Mouse (Mus musculus) limb, embryonic 13.5 days (tissue): ENCODE measurements around the gene Spata13. TPM values are rescaled to one million over a fixed set of nuclear protein-coding genes. Genes with fewer than 3 reads are reported as not detected.

Experiments used
- ATAC-seq: fragments of 200-750 bp; cut with Nextera tagmentation; 2 replicates; pipeline ENCODE4 v1.8.0; 2017; ENCODE audit warnings: low read depth, moderate number of reproducible peaks, moderate TSS enrichment; ENCODE audit not compliant: low FRiP score
- H3K27ac ChIP-seq: fragments of 300-500 bp; sonication (generic); 2 replicates; pipeline ENCODE4 v1.5.1; 2015; ENCODE audit warnings: inconsistent platforms, mild to moderate bottlenecking, moderate library complexity
- H3K27me3 ChIP-seq: fragments of 300-500 bp; sonication (generic); 2 replicates; pipeline ENCODE4 v1.6.1; 2015; ENCODE audit warnings: mild to moderate bottlenecking, inconsistent platforms
- H3K36me3 ChIP-seq: fragments of 300-500 bp; sonication (generic); 2 replicates; pipeline ENCODE4 v1.6.1; 2015; ENCODE audit warnings: inconsistent platforms, mild to moderate bottlenecking, moderate library complexity
- H3K4me1 ChIP-seq: fragments of 300-500 bp; sonication (generic); 2 replicates; pipeline ENCODE4 v1.6.1; 2015; ENCODE audit warnings: inconsistent platforms
- H3K4me2 ChIP-seq: fragments of 300-500 bp; sonication (generic); replicated peaks from 2 replicates; pipeline ENCODE4 v1.6.1; 2015; ENCODE audit warnings: inconsistent platforms, mild to moderate bottlenecking, moderate library complexity
- H3K4me3 ChIP-seq: fragments of 300-500 bp; sonication (generic); 2 replicates; pipeline ENCODE4 v1.5.1; 2015; ENCODE audit warnings: moderate library complexity, mild to moderate bottlenecking, inconsistent platforms
- H3K9ac ChIP-seq: fragments of 300-500 bp; sonication (generic); 2 replicates; pipeline ENCODE4 v1.6.1; 2015; ENCODE audit warnings: mild to moderate bottlenecking, inconsistent platforms
- H3K9me3 ChIP-seq: fragments of 300-500 bp; sonication (generic); 2 replicates; pipeline ENCODE4 v1.6.1; 2016; ENCODE audit warnings: inconsistent platforms
- WGBS: fragments of 180-500 bp; shearing (Covaris S2); methylation state at CpG from one replicate; pipeline ENCODE4 v1.1.7; 2015; 5-methylcytosine and 5-hydroxymethylcytosine counted together
- polyA plus RNA-seq: library from polyadenylated mRNA; unstranded; fragments of >200 nt; fragmentation: Nextera tagmentation; extraction: Ambion mirVana; gene quantifications from 2 replicates; pipeline ENCODE4 v1.2.1, GENCODE M21; 2015

Gene Spata13
- polyA plus RNA-seq, 1 experiment from 2014 or later: 10.2 TPM

GRCm38 (mm10) chr14:60643098-60643870, 9.5 kb downstream of the Spata13 start:
- 74% methylated on average over 14 of the region's 14 CpGs for WGBS
- no peak for ATAC-seq
- Histone ChIP-seq H3K36me3 (no peaks in the 10 kb centered on the region), H3K4me2 (no peak overlapping the region), H3K9me3 (no peaks in the 10 kb centered on the region), H3K27ac (no peak overlapping the region), H3K27me3 (0 out of 2 replicates have a peak, but pooled peaks cover 6% of the 10 kb centered on the region), H3K4me1 (peaks cover 14% of the 10 kb centered on the region; the same call in 1 of the 2 replicates), H3K9ac (no peak overlapping the region), H3K4me3 (no peak overlapping the region)

- no peak overlapping the region for H3K4me3 ChIP-seq
- peaks cover 16% of the 10 kb centered on the region; the same call in 1 of the 2 replicates for H3K4me1 ChIP-seq
- H3K27me3 ChIP-seq: no peaks in the 10 kb centered on the region
- H3K27ac ChIP-seq: no peak overlapping the region
- H3K9ac ChIP-seq: no peak overlapping the region
- no peaks in the 10 kb centered on the region for H3K9me3 ChIP-seq
- no peak overlapping the region for H3K4me2 ChIP-seq
- no peak for ATAC-seq
- 51% methylated on average over 5 of the region's 5 CpGs for WGBS
- H3K36me3 ChIP-seq: no peaks in the 10 kb centered on the region
Observed at GRCm38 (mm10) chr14:60646373-60646772, 12.6 kb downstream of the Spata13 start.

- Histone ChIP-seq H3K9me3 (no peaks in the 10 kb centered on the region), H3K4me3 (no peak overlapping the region), H3K9ac (no peak overlapping the region), H3K4me1 (peaks cover 15% of the 10 kb centered on the region; the same call in 1 of the 2 replicates), H3K36me3 (no peaks in the 10 kb centered on the region), H3K27ac (no peak overlapping the region), H3K4me2 (no peak overlapping the region), H3K27me3 (no peaks in the 10 kb centered on the region)
- WGBS: 90% methylated on average over 7 of the region's 7 CpGs
- ATAC-seq: no peak
Observed at GRCm38 (mm10) chr14:60647885-60648284, 14.1 kb downstream of the Spata13 start.

GRCm38 (mm10) chr14:60648956-60649355, 15.2 kb downstream of the Spata13 start:
- WGBS: 82% methylated on average over 1 of the region's 1 CpGs
- Histone ChIP-seq H3K9ac (no peak overlapping the region), H3K27me3 (no peaks in the 10 kb centered on the region), H3K4me1 (0 out of 2 replicates have a peak, but pooled peaks cover 10% of the 10 kb centered on the region), H3K4me3 (no peak overlapping the region), H3K36me3 (no peaks in the 10 kb centered on the region), H3K27ac (no peak overlapping the region), H3K9me3 (no peaks in the 10 kb centered on the region), H3K4me2 (no peak overlapping the region)
- ATAC-seq: no peak

- Histone ChIP-seq H3K36me3 (no peaks in the 10 kb centered on the region), H3K4me1 (peaks cover 18% of the 10 kb centered on the region), H3K4me2 (no peak overlapping the region), H3K27ac (no peak overlapping the region), H3K27me3 (no peaks in the 10 kb centered on the region), H3K9ac (no peak overlapping the region), H3K9me3 (no peaks in the 10 kb centered on the region), H3K4me3 (no peak overlapping the region)
- no peak for ATAC-seq
- WGBS: 70% methylated on average over 4 of the region's 4 CpGs
Observed at GRCm38 (mm10) chr14:60653184-60653583, 19.4 kb downstream of the Spata13 start.

- no peak for ATAC-seq
- no peak overlapping the region for H3K4me2 ChIP-seq
- no peak overlapping the region for H3K9ac ChIP-seq
- H3K36me3 ChIP-seq: no peaks in the 10 kb centered on the region
- no peaks in the 10 kb centered on the region for H3K9me3 ChIP-seq
- no peak overlapping the region for H3K4me3 ChIP-seq
- H3K27me3 ChIP-seq: no peaks in the 10 kb centered on the region
- 78% methylated on average over 5 of the region's 5 CpGs for WGBS
- no peak overlapping the region for H3K27ac ChIP-seq
- H3K4me1 ChIP-seq: peaks cover 18% of the 10 kb centered on the region
Observed at GRCm38 (mm10) chr14:60653977-60654376, 20.2 kb downstream of the Spata13 start.

GRCm38 (mm10) chr14:60654708-60655107, 20.9 kb downstream of the Spata13 start:
- Histone ChIP-seq H3K4me3 (no peak overlapping the region), H3K27me3 (no peaks in the 10 kb centered on the region), H3K27ac (no peak overlapping the region), H3K9me3 (no peaks in the 10 kb centered on the region), H3K4me2 (no peak overlapping the region), H3K36me3 (no peaks in the 10 kb centered on the region), H3K9ac (no peak overlapping the region), H3K4me1 (peaks cover 18% of the 10 kb centered on the region)
- ATAC-seq: no peak
- WGBS: 66% methylated on average over 11 of the region's 11 CpGs

- Histone ChIP-seq H3K4me2 (no peak overlapping the region), H3K27ac (no peak overlapping the region)
- no peak for ATAC-seq
Observed at GRCm38 (mm10) chr14:60655941-60656700, 22.3 kb downstream of the Spata13 start.

GRCm38 (mm10) chr14:60656701-60657085, 22.9 kb downstream of the Spata13 start:
- H3K9ac ChIP-seq: no peak overlapping the region
- peaks cover 15% of the 10 kb centered on the region for H3K4me1 ChIP-seq
- 74% methylated on average over 11 of the region's 11 CpGs for WGBS
- H3K36me3 ChIP-seq: no peaks in the 10 kb centered on the region
- no peak for ATAC-seq
- no peaks in the 10 kb centered on the region for H3K27me3 ChIP-seq
- H3K4me2 ChIP-seq: no peak overlapping the region
- no peaks in the 10 kb centered on the region for H3K9me3 ChIP-seq
- H3K27ac ChIP-seq: no peak overlapping the region
- no peak overlapping the region for H3K4me3 ChIP-seq

More at GRCm38 (mm10) chr14:60655941-60656700, 22.3 kb downstream of the Spata13 start:
- no peak overlapping the region for H3K9ac ChIP-seq
- H3K9me3 ChIP-seq: no peaks in the 10 kb centered on the region
- H3K4me1 ChIP-seq: peaks cover 15% of the 10 kb centered on the region
- no peaks in the 10 kb centered on the region for H3K36me3 ChIP-seq
- no peak overlapping the region for H3K4me3 ChIP-seq
- H3K27me3 ChIP-seq: no peaks in the 10 kb centered on the region
- WGBS: 67% methylated on average over 15 of the region's 15 CpGs

GRCm38 (mm10) chr14:60657891-60658290, 24.1 kb downstream of the Spata13 start:
- Histone ChIP-seq H3K36me3 (no peaks in the 10 kb centered on the region), H3K4me1 (peaks cover 15% of the 10 kb centered on the region), H3K4me2 (no peak overlapping the region), H3K27ac (no peak overlapping the region), H3K4me3 (no peak overlapping the region), H3K9me3 (no peaks in the 10 kb centered on the region), H3K27me3 (no peaks in the 10 kb centered on the region), H3K9ac (no peak overlapping the region)
- WGBS: 69% methylated on average over 2 of the region's 2 CpGs
- ATAC-seq: no peak

- H3K4me2 ChIP-seq: no peak overlapping the region
- no peaks in the 10 kb centered on the region for H3K27me3 ChIP-seq
- no peak overlapping the region for H3K9ac ChIP-seq
- WGBS: 79% methylated on average over 8 of the region's 8 CpGs
- no peak overlapping the region for H3K4me3 ChIP-seq
- H3K9me3 ChIP-seq: no peaks in the 10 kb centered on the region
- peaks cover 15% of the 10 kb centered on the region for H3K4me1 ChIP-seq
- H3K36me3 ChIP-seq: no peaks in the 10 kb centered on the region
- no peak for ATAC-seq
- no peak overlapping the region for H3K27ac ChIP-seq
Observed at GRCm38 (mm10) chr14:60659498-60659897, 25.7 kb downstream of the Spata13 start.

GRCm38 (mm10) chr14:60660591-60660990, 26.8 kb downstream of the Spata13 start:
- 95% methylated on average over 8 of the region's 8 CpGs for WGBS
- no peak for ATAC-seq
- H3K4me1 ChIP-seq: peaks cover 8% of the 10 kb centered on the region

More at GRCm38 (mm10) chr14:60660591-60660990, 26.8 kb downstream of the Spata13 start:
- Histone ChIP-seq H3K27me3 (no peaks in the 10 kb centered on the region), H3K9me3 (no peaks in the 10 kb centered on the region), H3K27ac (no peak overlapping the region), H3K4me2 (no peak overlapping the region), H3K36me3 (no peaks in the 10 kb centered on the region), H3K4me3 (no peak overlapping the region), H3K9ac (no peak overlapping the region)
